Mouse (Mus musculus) olfactory bulb, adult 2 months (tissue): Measurements from ENCODE around the gene Atp1a3.

ENCODE experiments used
- CTCF ChIP-seq: fragments of 200-500 bp; IDR thresholded peaks from 2 replicates; pipeline ENCODE4 v1.5.1; 2012; ENCODE audit warnings: low read depth, mild to moderate bottlenecking, low read length, moderate library complexity; ENCODE audit not compliant: insufficient read depth
- POLR2A ChIP-seq: fragments of 200-500 bp; IDR thresholded peaks from 2 replicates; pipeline ENCODE4 v1.6.1; 2012; ENCODE audit warnings: mild to moderate bottlenecking, low read depth, low read length, moderate library complexity; ENCODE audit not compliant: insufficient read depth

- no peak for TF ChIP-seq POLR2A
- no peak for TF ChIP-seq CTCF
These were observed 58.3 kb downstream of the Atp1a3 start for GRCm38 (mm10) chr7:24947316-24948048.
